Mouse (Mus musculus) thymus, adult 2 months (tissue): Measurements from ENCODE around the gene Cpsf3. TPM values are rescaled to one million over a fixed set of nuclear protein-coding genes. Genes with fewer than 3 reads are reported as not detected.
A peak's percentile ranks its signal among the peaks of the same experiment; 100 is the strongest.

Source experiments
- DNase-seq: peaks from one replicate; pipeline ENCODE4 v3.0.0; 2021
- H3K27ac ChIP-seq: fragments of 200-500 bp; 2 replicates; pipeline ENCODE4 v1.5.1; 2012; ENCODE audit warnings: low read length, control low read depth; ENCODE audit not compliant: control insufficient read depth, insufficient read depth
- H3K27me3 ChIP-seq: fragments of 200-500 bp; 2 replicates; pipeline ENCODE4 v1.6.1; 2012; ENCODE audit warnings: mild to moderate bottlenecking, low read length, moderate library complexity, mixed read lengths; ENCODE audit not compliant: control insufficient read depth, insufficient read depth
- H3K36me3 ChIP-seq: fragments of 200-500 bp; 2 replicates; pipeline ENCODE4 v1.6.1; 2012; ENCODE audit warnings: mild to moderate bottlenecking, low read length, moderate library complexity; ENCODE audit not compliant: control insufficient read depth, insufficient read depth
- H3K4me1 ChIP-seq: fragments of 200-500 bp; replicated peaks from 2 replicates; pipeline ENCODE4 v1.6.1; 2012; ENCODE audit warnings: low read length; ENCODE audit not compliant: control insufficient read depth, insufficient read depth
- H3K4me3 ChIP-seq: fragments of 200-500 bp; 2 replicates; pipeline ENCODE4 v1.5.1; 2012; ENCODE audit warnings: mild to moderate bottlenecking, low read length, control low read depth, moderate library complexity; ENCODE audit not compliant: control insufficient read depth, insufficient read depth
- CTCF ChIP-seq: fragments of 200-500 bp; IDR thresholded peaks from 2 replicates; pipeline ENCODE4 v1.5.1; 2012; ENCODE audit warnings: mild to moderate bottlenecking, control low read depth, low read length, moderate library complexity, borderline replicate concordance; ENCODE audit not compliant: control insufficient read depth, poor library complexity, insufficient read depth; ENCODE audit errors: extremely low read depth
- POLR2A ChIP-seq: fragments of 200-500 bp; IDR thresholded peaks from 2 replicates; pipeline ENCODE4 v1.6.1; 2012; ENCODE audit warnings: mild to moderate bottlenecking, low read length, control low read depth, moderate library complexity; ENCODE audit not compliant: control insufficient read depth, poor library complexity, insufficient read depth; ENCODE audit errors: extremely low read depth
- WGBS: fragments of 180-500 bp; shearing (Covaris S2); methylation state at CpG from one replicate; pipeline ENCODE4 v1.1.7; 2018; 5-methylcytosine and 5-hydroxymethylcytosine counted together
- polyA plus RNA-seq: library from polyadenylated mRNA; depleted of rRNA; stranded (reverse); fragments of >200 nt; gene quantifications from 2 replicates; pipeline ENCODE4 v1.2.3, GENCODE M21; 2012; rRNA removed

Cpsf3 gene
- 28.6 and 45.3 TPM in 2 replicates for polyA plus RNA-seq

DNA sequence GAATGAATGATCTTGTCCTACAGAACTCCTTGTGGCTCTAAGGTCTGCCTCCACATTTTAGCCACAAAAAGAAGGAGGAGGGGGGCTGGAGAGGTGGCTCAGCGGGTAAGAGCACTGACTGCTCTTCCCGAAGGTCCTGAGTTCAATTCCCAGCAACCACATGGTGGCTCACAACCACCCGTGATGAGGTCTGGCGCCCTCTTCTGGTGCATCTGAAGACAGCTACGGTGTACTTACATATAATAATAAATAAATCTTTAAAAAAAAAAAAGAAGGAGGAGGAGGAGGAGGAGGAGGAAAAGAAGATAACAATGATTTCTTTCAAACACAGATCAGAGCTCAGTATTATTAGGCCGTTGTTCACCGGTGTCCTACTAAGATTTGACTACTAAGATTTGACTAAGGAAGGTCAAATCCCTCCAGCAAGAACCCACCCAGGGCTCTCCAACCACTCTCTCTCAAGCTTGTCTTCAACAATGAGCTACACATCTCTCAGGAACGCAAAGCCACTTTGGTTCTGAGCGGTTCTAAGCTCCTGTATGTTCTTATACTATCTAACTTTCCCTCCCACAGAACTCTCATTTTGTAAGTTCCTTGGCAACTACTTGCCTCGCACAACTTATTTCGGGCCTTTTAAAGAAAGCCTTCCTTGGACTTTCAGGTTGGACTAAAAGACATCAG is at the start of gene Cpsf3:
Gene Cpsf3, plus strand, starts transcription at position 631 of the 681 bp plus-strand sequence.
- Histone ChIP-seq H3K36me3 (no peaks in the 10 kb centered on the region), H3K4me1 (peaks cover 5% of the 10 kb centered on the region), H3K27me3 (no peaks in the 10 kb centered on the region), H3K4me3 (peak within 1 kb of the TSS; percentile 87), H3K27ac (peak within 1 kb of the TSS; percentile 80)
- no peak for TF ChIP-seq POLR2A
- no peak for TF ChIP-seq CTCF
- no peak for DNase-seq
- 66% methylated on average over 11 of the region's 11 CpGs for WGBS

GRCm38 (mm10) chr12:21241965-21242364 is 43.2 kb upstream of the Cpsf3 start:
- DNase-seq, result no peak
- no peak overlapping the region for H3K4me3 ChIP-seq
- WGBS, result 93% methylated on average over 3 of the region's 3 CpGs
- no peaks in the 10 kb centered on the region for H3K4me1 ChIP-seq
- TF ChIP-seq POLR2A (no peak), CTCF (no peak)
- H3K27me3 ChIP-seq, result no peaks in the 10 kb centered on the region
- no peak overlapping the region for H3K27ac ChIP-seq
- no peaks in the 10 kb centered on the region for H3K36me3 ChIP-seq

GRCm38 (mm10) chr12:21244375-21244960 is 40.7 kb upstream of the Cpsf3 start:
- Histone ChIP-seq H3K27me3 (no peaks in the 10 kb centered on the region), H3K4me1 (no peaks in the 10 kb centered on the region), H3K27ac (no peak overlapping the region), H3K36me3 (no peaks in the 10 kb centered on the region), H3K4me3 (no peak overlapping the region)
- TF ChIP-seq POLR2A (no peak), CTCF (no peak)
- WGBS, result 97% methylated on average over 11 of the region's 11 CpGs
- no peak for DNase-seq

- no peak for DNase-seq
- no peaks in the 10 kb centered on the region for H3K4me1 ChIP-seq
- WGBS, result 96% methylated on average over 7 of the region's 7 CpGs
- H3K27me3 ChIP-seq, result no peaks in the 10 kb centered on the region
- no peak for TF ChIP-seq POLR2A
- TF ChIP-seq CTCF, result no peak
- no peak overlapping the region for H3K27ac ChIP-seq
- H3K36me3 ChIP-seq, result no peaks in the 10 kb centered on the region
- H3K4me3 ChIP-seq, result no peak overlapping the region
Observed at GRCm38 (mm10) chr12:21247711-21248392, 37.3 kb upstream of the Cpsf3 start.

DNA sequence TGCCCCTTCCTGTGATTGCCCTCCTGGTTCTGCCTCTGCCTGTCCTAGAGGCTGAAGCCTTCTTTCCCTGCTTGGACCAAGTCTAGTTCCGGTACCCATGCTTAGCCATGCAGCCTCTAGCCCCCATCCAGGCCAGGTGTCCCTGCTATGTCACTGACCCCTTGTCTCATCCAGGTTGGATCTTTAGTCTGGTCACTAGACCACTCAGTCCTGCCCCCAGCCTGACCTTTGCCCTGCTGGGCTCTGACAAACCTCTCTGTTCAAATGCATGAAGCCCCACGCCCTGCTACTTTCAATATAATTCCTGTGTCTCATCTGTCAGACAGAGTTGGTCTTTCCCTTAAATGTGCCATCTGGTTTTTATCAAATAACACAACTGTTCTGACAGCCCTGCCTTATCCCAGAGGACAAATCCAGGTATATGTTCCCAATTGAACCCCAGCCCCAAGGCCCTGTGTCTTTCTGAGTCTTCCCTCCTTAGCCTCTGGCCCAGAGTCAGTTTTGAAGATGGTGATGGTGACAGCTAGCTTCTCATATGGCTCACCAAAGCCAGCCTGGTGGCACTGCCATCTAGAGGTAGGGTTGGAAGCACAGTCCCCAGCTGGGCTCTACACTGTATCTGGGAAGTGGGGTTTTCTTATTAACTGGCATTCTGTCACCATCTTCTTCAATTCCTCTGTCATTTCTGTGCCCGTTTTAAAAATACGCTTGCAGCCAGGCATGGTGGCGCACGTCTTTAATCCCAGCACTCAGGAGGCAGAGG is 24.5 kb upstream of the Cpsf3 start:
- Histone ChIP-seq H3K27me3 (no peaks in the 10 kb centered on the region), H3K27ac (no peak overlapping the region), H3K4me3 (no peak overlapping the region), H3K36me3 (no peaks in the 10 kb centered on the region), H3K4me1 (no peaks in the 10 kb centered on the region)
- 94% methylated on average over 6 of the region's 6 CpGs for WGBS
- DNase-seq, result peak; percentile 40
- no peak for TF ChIP-seq CTCF
- no peak for TF ChIP-seq POLR2A

DNA sequence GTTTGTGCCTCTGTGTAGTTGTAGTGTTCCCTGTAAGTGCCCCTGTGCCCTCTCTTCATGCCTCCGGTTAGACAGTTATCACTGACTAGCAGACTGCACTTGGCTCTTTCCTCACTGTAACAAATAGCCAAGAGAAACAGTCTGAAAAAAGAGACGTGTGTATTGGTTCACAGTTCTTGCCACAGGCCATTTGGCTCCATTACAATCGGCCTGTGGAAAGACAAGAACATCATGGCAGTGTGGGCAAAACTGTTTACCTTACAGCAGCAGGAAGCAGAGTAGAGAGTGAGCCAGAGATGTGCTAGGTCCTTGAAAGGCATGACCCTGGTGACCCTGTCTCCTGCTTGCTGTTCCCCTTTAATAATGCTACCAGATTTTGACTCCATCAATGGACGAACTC is 23.7 kb upstream of the Cpsf3 start:
- no peaks in the 10 kb centered on the region for H3K4me1 ChIP-seq
- no peak overlapping the region for H3K27ac ChIP-seq
- 93% methylated on average over 4 of the region's 4 CpGs for WGBS
- no peak overlapping the region for H3K4me3 ChIP-seq
- H3K27me3 ChIP-seq, result no peaks in the 10 kb centered on the region
- TF ChIP-seq CTCF (no peak), POLR2A (no peak)
- H3K36me3 ChIP-seq, result no peaks in the 10 kb centered on the region
- no peak for DNase-seq
